Mouse (Mus musculus): ENCODE measurements around the gene Hnrnpl.

Gene Hnrnpl

DNA sequence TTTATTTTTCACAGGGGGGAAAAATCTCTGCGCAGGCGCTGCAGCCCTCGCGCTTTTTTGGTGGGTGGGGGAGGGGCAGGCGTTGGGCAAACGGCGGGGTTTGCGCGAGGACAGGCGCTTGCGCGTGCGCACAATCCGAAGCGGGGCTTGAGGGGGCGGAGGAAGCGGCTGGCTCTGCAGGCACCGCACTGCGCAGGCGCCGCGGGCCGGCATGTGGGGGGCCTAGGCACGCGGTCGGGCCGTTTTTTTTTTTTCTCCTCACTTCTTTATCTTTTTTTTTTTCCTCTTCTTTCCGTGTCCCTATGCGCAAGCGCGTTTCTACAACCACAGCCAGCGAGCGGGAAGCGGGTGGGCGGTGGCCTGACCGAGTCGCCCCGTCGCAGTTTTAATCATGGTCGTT lies 2.9 kb downstream of the Hnrnpl start:
- CTCF ChIA-PET, result interaction anchor here (0.7 to 1.5 kb wide), 3 partner anchors 21 to 101 kb away, joined by 4 read pairs; partner anchors contain the start of gene Mrps12

DNA sequence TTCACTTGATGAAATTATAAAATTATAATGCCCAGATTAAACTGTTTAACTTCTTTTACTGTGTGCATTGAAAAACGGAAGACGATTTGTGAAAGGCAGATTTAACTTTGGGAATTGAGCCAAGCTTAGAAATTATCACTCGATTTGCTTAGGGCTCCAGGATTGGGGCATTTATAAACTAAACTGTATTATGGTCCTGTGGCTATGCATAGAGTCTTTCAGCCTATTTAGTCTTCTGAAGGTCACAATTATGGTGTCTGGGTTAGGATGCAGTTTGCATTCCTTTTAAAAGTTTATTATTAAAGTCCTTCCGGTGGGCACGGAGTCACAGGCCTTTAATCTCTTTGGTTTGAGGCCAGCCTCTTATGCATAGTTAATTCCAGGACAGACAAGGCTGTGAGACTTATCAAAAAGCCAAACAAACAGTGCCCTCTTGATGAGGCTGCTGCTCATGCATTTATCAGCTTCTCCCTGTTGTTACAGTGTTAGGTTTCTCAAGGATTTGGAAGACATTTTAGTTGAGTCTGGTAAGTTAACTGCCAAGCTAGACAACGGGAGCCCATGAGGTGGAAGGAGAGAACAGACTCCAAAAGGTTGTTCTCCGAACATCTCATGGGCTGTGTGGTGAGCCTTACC lies 3.4 kb downstream of the Hnrnpl start:
- CTCF ChIA-PET, result interaction anchor here (0.6 to 1.5 kb wide), 2 partner anchors 22 to 93 kb away, joined by 4 to 5 read pairs; no protein-coding TSS in a partner anchor

DNA sequence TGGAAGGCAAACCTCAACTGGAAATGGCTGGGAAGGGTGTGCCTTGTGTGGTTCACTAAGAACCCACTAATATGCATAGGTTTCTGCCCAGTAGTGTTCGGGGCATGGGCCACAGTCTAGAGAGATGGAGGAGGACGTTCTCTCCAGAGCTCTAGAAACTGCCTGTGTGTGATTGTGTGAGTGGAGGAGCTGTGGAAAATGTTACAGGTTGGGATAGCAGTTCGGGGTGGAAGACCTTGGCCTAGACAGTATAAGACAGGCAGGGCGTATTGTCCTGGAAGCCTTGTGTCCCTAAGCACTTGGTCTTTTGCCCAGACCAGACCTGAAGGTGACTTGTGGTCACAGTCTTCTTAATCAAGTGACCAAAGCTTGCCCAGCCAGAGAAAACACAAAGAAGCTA lies 4.1 kb downstream of the Hnrnpl start:
- CTCF ChIA-PET, result interaction anchor here (1.5 kb wide), 1 partner anchor 22 kb away, joined by 4 read pairs; no protein-coding TSS in a partner anchor

GRCm38 (mm10) chr7:28812949-28813348 lies 4.6 kb downstream of the Hnrnpl start:
- CTCF ChIA-PET, result interaction anchor here (0.5 to 1.5 kb wide), 2 partner anchors 23 to 43 kb away, joined by 3 to 4 read pairs; no protein-coding TSS in a partner anchor

GRCm38 (mm10) chr7:28814306-28815034 lies 6.1 kb downstream of the Hnrnpl start:
- CTCF ChIA-PET, result no interaction called here

GRCm38 (mm10) chr7:28815230-28815629 lies 6.9 kb downstream of the Hnrnpl start:
- CTCF ChIA-PET, result no interaction called here

- CTCF ChIA-PET, result no interaction called here
Observed at GRCm38 (mm10) chr7:28816201-28816600, 7.9 kb downstream of the Hnrnpl start.

- CTCF ChIA-PET, result interaction anchor here (0.7 kb wide), 1 partner anchor 184 kb away, joined by 3 read pairs; no protein-coding TSS in a partner anchor
Observed at GRCm38 (mm10) chr7:28816920-28817319, 8.6 kb downstream of the Hnrnpl start.

- CTCF ChIA-PET, result no interaction called here
Observed at GRCm38 (mm10) chr7:28817524-28817923, 9.2 kb downstream of the Hnrnpl start.

DNA sequence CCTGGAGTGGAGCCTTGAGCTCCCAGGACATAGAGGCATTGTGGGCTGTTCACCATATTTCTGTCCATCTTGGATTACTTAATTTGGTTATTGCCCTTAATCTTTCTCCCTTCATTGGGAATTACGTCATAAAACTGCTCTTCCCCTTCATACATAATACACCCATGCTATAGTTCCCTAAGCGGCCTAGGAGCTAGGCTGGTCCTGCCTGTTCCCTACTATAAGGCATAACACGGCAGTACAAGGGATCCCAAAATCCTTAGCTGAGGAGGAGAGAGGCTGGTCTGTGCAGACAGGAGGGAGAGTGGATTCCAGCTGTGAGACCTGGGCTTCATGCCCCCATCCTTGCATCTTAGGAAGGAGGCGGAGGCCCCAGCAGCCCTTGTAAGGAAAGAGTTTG lies 9.6 kb downstream of the Hnrnpl start:
- CTCF ChIA-PET, result interaction anchor here (0.5 kb wide), 2 partner anchors 50 to 1268 kb away, joined by 5 to 12 read pairs; no protein-coding TSS in a partner anchor

GRCm38 (mm10) chr7:28818436-28818835 lies 10.1 kb downstream of the Hnrnpl start:
- CTCF ChIA-PET, result interaction anchor here (0.5 kb wide), 2 partner anchors 50 to 1269 kb away, joined by 5 to 12 read pairs; no protein-coding TSS in a partner anchor

DNA sequence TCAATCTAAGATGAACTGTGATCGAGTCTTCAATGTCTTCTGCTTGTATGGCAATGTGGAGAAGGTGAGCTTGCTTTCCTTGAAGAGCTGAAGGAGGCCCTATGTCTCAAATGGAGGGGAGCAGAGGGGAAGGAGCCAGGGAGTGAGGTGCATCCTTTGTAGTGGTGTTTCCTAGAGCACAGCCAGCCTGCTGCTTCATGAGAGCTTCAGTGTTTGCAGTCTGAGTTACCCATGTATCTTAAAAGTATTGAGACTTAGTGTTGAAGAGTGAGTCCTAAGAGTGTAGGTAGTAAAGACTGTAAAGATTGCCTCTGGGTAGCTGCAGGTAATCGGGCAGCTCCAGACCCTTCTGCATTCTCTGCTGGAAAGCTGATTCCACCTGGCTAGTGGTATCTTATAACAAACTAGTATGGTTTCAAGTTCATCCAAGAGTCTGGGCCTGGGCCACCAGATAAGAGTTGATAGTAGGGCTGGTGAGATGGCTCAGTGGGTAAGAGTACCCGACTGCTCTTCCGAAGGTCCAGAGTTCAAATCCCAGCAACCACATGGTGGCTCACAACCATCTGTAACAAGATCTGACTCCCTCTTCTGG lies 10.6 kb downstream of the Hnrnpl start:
- CTCF ChIA-PET, result interaction anchor here (0.7 kb wide), 1 partner anchor 100 kb away, joined by 5 read pairs; no protein-coding TSS in a partner anchor

DNA sequence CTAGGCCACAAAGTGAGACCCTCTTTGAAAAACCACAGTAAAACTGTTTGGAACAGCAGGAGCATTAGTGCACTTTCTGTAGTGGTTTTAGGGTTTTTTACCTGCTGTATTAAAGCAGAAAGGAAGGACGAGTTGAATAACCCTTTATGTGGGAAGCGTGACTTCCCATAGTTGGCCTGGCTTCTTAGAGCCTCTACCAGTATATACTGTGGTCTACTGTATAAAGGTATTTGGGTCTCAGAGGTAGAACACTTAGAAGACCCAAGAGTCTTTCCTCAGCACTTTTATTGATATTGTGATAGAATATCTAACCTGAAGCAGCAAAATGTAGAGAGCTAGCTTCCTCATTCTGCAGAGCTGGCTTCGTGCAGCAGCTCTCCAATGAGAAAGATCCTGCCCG lies 11.2 kb downstream of the Hnrnpl start:
- CTCF ChIA-PET, result interaction anchor here (0.7 kb wide), 1 partner anchor 100 kb away, joined by 5 read pairs; no protein-coding TSS in a partner anchor

GRCm38 (mm10) chr7:28820358-28821260 lies 12.3 kb downstream of the Hnrnpl start:
- CTCF ChIA-PET, result interaction anchor here (0.7 kb wide), 1 partner anchor 23 kb away, joined by 3 read pairs; no protein-coding TSS in a partner anchor

DNA sequence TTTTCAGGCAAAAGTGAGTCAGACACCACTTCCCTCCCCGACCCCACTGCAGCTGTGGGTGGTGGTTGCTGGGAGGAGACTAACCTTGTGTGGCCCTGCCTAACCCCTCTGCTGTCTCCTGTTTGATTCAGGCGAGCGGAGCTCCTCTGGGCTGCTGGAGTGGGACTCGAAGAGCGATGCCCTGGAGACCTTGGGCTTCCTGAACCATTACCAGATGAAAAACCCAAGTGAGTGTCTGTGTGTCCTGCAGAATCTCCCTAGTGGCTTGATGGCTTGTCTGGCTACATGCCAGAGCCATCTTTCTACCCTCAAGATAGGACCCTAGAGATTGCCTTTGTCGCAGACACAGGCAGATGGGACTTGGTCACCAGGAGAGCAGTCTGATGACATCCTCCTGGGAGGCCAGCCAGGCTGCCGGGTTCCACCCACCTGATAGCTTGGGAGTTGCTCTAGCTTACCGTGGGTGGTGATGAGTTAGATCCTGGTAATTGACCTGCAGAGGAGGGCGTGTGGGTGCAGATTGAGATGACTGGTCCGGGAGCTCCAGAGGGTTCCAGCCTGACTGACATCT lies 13.0 kb downstream of the Hnrnpl start:
- CTCF ChIA-PET, result interaction anchor here (0.7 kb wide), 1 partner anchor 24 kb away, joined by 3 read pairs; no protein-coding TSS in a partner anchor

DNA sequence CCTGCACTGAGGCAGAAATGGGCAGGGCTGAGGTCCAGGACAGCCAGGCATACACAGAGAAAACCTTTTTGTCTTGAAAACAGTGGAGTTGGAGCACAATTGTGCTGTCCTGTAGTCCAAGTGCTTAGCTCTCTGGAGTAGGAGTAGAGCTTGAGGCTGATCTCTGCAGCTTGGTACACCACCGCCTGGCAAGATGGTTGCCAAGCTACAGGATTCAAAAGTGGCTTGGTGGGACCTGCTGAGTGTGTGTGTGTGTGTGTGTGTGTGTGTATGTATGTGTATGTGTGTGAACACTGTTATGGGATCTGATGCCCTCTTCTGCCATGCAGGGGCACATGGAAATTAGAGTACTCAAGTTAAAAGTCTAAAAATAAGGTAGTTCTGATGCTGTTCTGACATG lies 14.2 kb downstream of the Hnrnpl start:
- CTCF ChIA-PET, result interaction anchor here (0.7 kb wide), 1 partner anchor 13 kb away, joined by 5 read pairs; no protein-coding TSS in a partner anchor

DNA sequence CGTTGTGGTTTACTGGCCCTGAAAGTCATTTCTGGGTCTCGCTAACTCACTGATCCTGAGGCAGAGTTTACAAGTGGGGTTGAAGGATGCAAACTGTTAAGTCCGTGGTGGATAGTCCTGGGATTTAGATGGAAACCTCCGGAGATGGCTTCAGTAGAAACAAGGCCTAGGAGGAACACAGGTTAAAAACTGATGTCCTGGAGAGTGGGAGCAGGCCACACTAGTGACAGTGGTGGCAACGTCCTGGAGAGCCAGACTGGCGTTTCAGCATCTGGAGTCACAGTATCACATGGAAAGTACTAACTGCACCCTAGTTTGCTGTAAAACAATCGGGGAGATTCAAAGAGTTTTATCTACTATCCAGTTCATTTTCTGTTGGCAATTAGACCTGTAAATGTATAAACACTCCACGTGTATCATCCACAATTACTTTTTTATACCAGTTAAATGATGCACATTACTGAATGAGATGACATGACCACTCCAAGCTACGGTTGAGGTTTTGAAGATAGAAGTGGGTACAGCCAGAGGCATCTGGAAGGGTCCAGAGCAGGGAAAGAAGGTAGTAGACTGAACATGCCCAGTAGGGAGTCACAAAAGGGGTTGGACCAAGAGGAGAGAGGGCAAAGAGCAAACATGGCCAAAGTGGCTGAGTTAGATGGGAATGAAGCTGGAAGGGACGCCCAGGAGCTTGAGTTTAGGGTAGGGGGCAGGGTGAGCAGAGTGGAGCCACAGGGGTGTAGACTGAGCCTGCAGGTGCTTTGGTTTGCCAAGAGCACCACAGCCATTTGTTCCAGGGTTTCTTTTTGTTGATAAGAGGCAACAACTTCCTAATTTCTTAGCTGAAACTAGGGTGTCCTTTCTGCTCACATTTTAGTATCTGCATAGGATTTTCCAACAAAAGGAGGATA lies 14.9 kb downstream of the Hnrnpl start:
- CTCF ChIA-PET, result interaction anchor here (0.6 to 1.2 kb wide), 3 partner anchors 43 to 176 kb away, joined by 3 to 16 read pairs (median 3); no protein-coding TSS in a partner anchor

GRCm38 (mm10) chr7:28823932-28824331 lies 15.6 kb downstream of the Hnrnpl start:
- CTCF ChIA-PET, result interaction anchor here (0.6 to 1.2 kb wide), 3 partner anchors 44 to 176 kb away, joined by 3 to 16 read pairs (median 3); no protein-coding TSS in a partner anchor

GRCm38 (mm10) chr7:28824941-28825685 lies 16.8 kb downstream of the Hnrnpl start, which contains the start of gene Ech1:
TSS of gene Ech1 (plus strand) at chr7:28825217.
- CTCF ChIA-PET, result no interaction called here

All from spleen, embryonic (tissue).